Mouse (Mus musculus) heart, adult 2 months (tissue): ENCODE measurements around the gene Tmed8.

Experiments used
- CTCF ChIP-seq: fragments of 200-600 bp; IDR thresholded peaks from 2 replicates; pipeline ENCODE4 v1.8.1; 2022; ENCODE audit warnings: antibody characterized with exemption, mild to moderate bottlenecking, moderate library complexity
- POLR2A ChIP-seq: fragments of 200-500 bp; IDR thresholded peaks from 2 replicates; pipeline ENCODE4 v1.6.1; 2011; ENCODE audit warnings: mild to moderate bottlenecking, low read depth, low read length, control low read depth; ENCODE audit not compliant: insufficient read depth

DNA sequence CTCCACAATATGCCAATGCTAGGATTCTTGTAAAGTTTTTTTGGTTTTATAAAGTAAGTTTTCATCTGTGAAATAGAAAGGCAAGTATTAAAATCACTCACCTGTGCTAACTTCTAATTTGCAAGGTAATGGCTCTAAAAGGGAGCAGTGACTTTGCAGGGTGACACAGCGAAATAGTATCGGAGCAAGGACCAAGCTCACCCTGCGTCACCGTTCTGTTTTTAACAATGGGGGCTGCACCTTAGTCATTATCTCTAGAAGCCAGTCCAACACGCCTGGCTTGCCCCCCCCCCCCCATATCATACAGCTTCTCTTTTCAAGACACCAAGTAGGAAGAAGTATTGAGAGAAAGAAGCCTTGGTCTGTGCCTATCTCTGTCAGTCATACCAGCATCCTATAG, 39.4 kb downstream of the Tmed8 start:
- TF ChIP-seq CTCF, result no peak
- TF ChIP-seq POLR2A, result no peak
